Mouse (Mus musculus) CH12.LX (cell line): ENCODE data around the gene Uri1. TPM values are rescaled to one million over a fixed set of nuclear protein-coding genes. Genes with fewer than 3 reads are reported as not detected.

Source experiments
- DNase-seq: peaks from one replicate; pipeline ENCODE4 v3.0.0-alpha.2; 2013; ENCODE audit errors: extremely low read depth
- H3K27ac ChIP-seq: 2 replicates; pipeline ENCODE4 v1.5.1; 2012; ENCODE audit warnings: low read depth, mild to moderate bottlenecking, control low read depth, moderate library complexity; ENCODE audit not compliant: insufficient read depth
- H3K27me3 ChIP-seq: replicated peaks from 2 replicates; pipeline ENCODE3; 2012; ENCODE audit warnings: inconsistent platforms
- H3K36me3 ChIP-seq, 2 experiments: replicated peaks in 1 of 2; 2 replicates each; pipeline versions ENCODE3 to v1.6.1; 2012; ENCODE audit warnings: inconsistent platforms in 1 of 2, low read length in 1 of 2, mild to moderate bottlenecking in 1 of 2, mixed read lengths in 1 of 2, moderate library complexity in 1 of 2; ENCODE audit not compliant: control insufficient read depth in 1 of 2, insufficient read depth in 1 of 2
- H3K4me1 ChIP-seq, 2 experiments: 2 replicates each; pipeline ENCODE4 v1.6.1; 2012; ENCODE audit warnings: inconsistent platforms in 1 of 2, moderate library complexity in 1 of 2; ENCODE audit not compliant: insufficient read depth in 2 of 2, control insufficient read depth in 1 of 2
- H3K4me2 ChIP-seq: 2 replicates; pipeline ENCODE4 v1.6.1; 2012; ENCODE audit warnings: low read depth, mild to moderate bottlenecking, control low read depth; ENCODE audit not compliant: poor library complexity, insufficient read depth, severe bottlenecking
- H3K4me3 ChIP-seq, 3 experiments: fragments of 150-350 bp in 1 of 3; sonication (generic) in 1 of 3; replicated peaks in 1 of 3; 2 replicates each; pipeline versions ENCODE3 to v1.5.1; 2011 to 2012; ENCODE audit warnings: low read depth in 2 of 3, low read length in 2 of 3, mild to moderate bottlenecking in 2 of 3, moderate library complexity in 2 of 3, control low read depth in 1 of 3, improper control_type of control experiment in 1 of 3, inconsistent platforms in 1 of 3, mixed read lengths in 1 of 3; ENCODE audit not compliant: poor library complexity in 1 of 3
- H3K79me2 ChIP-seq: replicated peaks from 2 replicates; pipeline ENCODE4 v1.6.1; 2012; ENCODE audit warnings: mild to moderate bottlenecking, moderate library complexity; ENCODE audit not compliant: control insufficient read depth, poor library complexity, insufficient read depth, severe bottlenecking; ENCODE audit errors: extremely low read depth
- H3K9ac ChIP-seq: 2 replicates; pipeline ENCODE4 v1.6.1; 2012; ENCODE audit warnings: low read depth, mild to moderate bottlenecking, control low read depth, moderate library complexity; ENCODE audit not compliant: insufficient read depth
- H3K9me3 ChIP-seq: replicated peaks from 2 replicates; pipeline ENCODE3; 2012; ENCODE audit warnings: low read length, inconsistent platforms, mixed read lengths
- ELF1 ChIP-seq: IDR thresholded peaks from 2 replicates; pipeline ENCODE4 v1.6.1; 2014; ENCODE audit warnings: low read depth, mild to moderate bottlenecking, inconsistent platforms, low read length, improper control_type of control experiment
- HCFC1 ChIP-seq: IDR thresholded peaks from 2 replicates; pipeline ENCODE4 v1.6.1; 2012; ENCODE audit warnings: low read depth, mild to moderate bottlenecking, inconsistent platforms, low read length, improper control_type of control experiment
- JUN ChIP-seq: IDR thresholded peaks from 2 replicates; pipeline ENCODE4 v1.6.1; 2011; ENCODE audit warnings: low read depth, mild to moderate bottlenecking, low read length, improper control_type of control experiment, moderate library complexity; ENCODE audit not compliant: insufficient read depth
- KAT2A ChIP-seq: IDR thresholded peaks from 2 replicates; pipeline ENCODE4 v1.6.1; 2012; ENCODE audit warnings: low read length, improper control_type of control experiment, inconsistent platforms; ENCODE audit not compliant: insufficient replicate concordance
- MAFK ChIP-seq: IDR thresholded peaks from 2 replicates; pipeline ENCODE4 v1.6.1; 2011; ENCODE audit warnings: low read length, improper control_type of control experiment; ENCODE audit not compliant: insufficient replicate concordance
- MAZ ChIP-seq: IDR thresholded peaks from 2 replicates; pipeline ENCODE4 v1.6.1; 2012; ENCODE audit warnings: low read depth, mild to moderate bottlenecking, inconsistent platforms, low read length, improper control_type of control experiment, moderate library complexity
- MEF2A ChIP-seq: IDR thresholded peaks from 2 replicates; pipeline ENCODE4 v1.6.1; 2014; ENCODE audit warnings: low read depth, mild to moderate bottlenecking, inconsistent platforms, low read length, improper control_type of control experiment, borderline replicate concordance
- MXI1 ChIP-seq: IDR thresholded peaks from 2 replicates; pipeline ENCODE4 v1.6.1; 2011; ENCODE audit warnings: mild to moderate bottlenecking, low read depth, low read length, improper control_type of control experiment
- MYC ChIP-seq: IDR thresholded peaks from 2 replicates; pipeline ENCODE4 v1.6.1; 2011; ENCODE audit warnings: low read depth, mild to moderate bottlenecking, improper control_type of control experiment, low read length
- NELFE ChIP-seq: IDR thresholded peaks from 2 replicates; pipeline ENCODE4 v1.6.1; 2011; ENCODE audit warnings: low read depth, low read length, improper control_type of control experiment
- NRF1 ChIP-seq: IDR thresholded peaks from 2 replicates; pipeline ENCODE4 v1.6.1; 2014; ENCODE audit warnings: low read depth, mild to moderate bottlenecking, inconsistent platforms, low read length, improper control_type of control experiment, moderate library complexity
- POLR2A ChIP-seq: IDR thresholded peaks from 2 replicates; pipeline ENCODE4 v1.6.1; 2011; ENCODE audit warnings: low read depth, mild to moderate bottlenecking, improper control_type of control experiment, low read length
- POLR2AphosphoS2 ChIP-seq: IDR thresholded peaks from 2 replicates; pipeline ENCODE4 v1.6.1; 2011; ENCODE audit warnings: low read depth, low read length, improper control_type of control experiment
- RAD21 ChIP-seq: IDR thresholded peaks from 2 replicates; pipeline ENCODE4 v1.6.1; 2011; ENCODE audit warnings: low read depth, mild to moderate bottlenecking, low read length, improper control_type of control experiment, moderate library complexity
- RCOR1 ChIP-seq: conservative IDR thresholded peaks from 2 replicates; pipeline ENCODE4 v1.6.1; 2012; ENCODE audit warnings: low read depth, mild to moderate bottlenecking, inconsistent platforms, low read length, improper control_type of control experiment
- SIN3A ChIP-seq: IDR thresholded peaks from 2 replicates; pipeline ENCODE4 v1.6.1; 2012; ENCODE audit warnings: low read length, improper control_type of control experiment, inconsistent platforms
- TCF12 ChIP-seq: IDR thresholded peaks from 2 replicates; pipeline ENCODE4 v1.6.1; 2014; ENCODE audit warnings: low read depth, mild to moderate bottlenecking, inconsistent platforms, low read length, improper control_type of control experiment
- UBTF ChIP-seq: IDR thresholded peaks from 2 replicates; pipeline ENCODE4 v1.6.1; 2012; ENCODE audit warnings: low read depth, mild to moderate bottlenecking, inconsistent platforms, low read length, improper control_type of control experiment, moderate library complexity
- USF1 ChIP-seq: IDR thresholded peaks from 2 replicates; pipeline ENCODE4 v1.6.1; 2014; ENCODE audit warnings: low read depth, mild to moderate bottlenecking, inconsistent platforms, low read length, improper control_type of control experiment
- ZMIZ1 ChIP-seq: IDR thresholded peaks from 2 replicates; pipeline ENCODE4 v1.6.1; 2012; ENCODE audit warnings: low read depth, mild to moderate bottlenecking, inconsistent platforms, low read length, improper control_type of control experiment
- ZNF384 ChIP-seq: IDR thresholded peaks from 2 replicates; pipeline ENCODE4 v1.6.1; 2012; ENCODE audit warnings: low read depth, low read length, improper control_type of control experiment, inconsistent platforms
- dilution Hi-C: fragments of 300-500 bp; cut with MboI; formaldehyde crosslinking; loops from 2 replicates; pipeline ENCODE4 v1.14.3; 2020; ENCODE audit warnings: low sequenced_read_pairs; ENCODE audit not compliant: extremely low pct_unique_long_range_greater_than_20kb, extremely low pct_ligation_motif_present
- in situ Hi-C: fragments of 300-500 bp; cut with MboI; formaldehyde crosslinking; loops from 3 replicates; pipeline ENCODE4 v1.14.3; 2019; ENCODE audit warnings: low sequenced_read_pairs, low pct_ligation_motif_present, low pct_unique_long_range_greater_than_20kb, mixed read lengths
- polyA plus RNA-seq: library from polyadenylated mRNA; unstranded; fragments of >175 nt; gene quantifications from 2 replicates; pipeline ENCODE4 v1.2.1, GENCODE M21; 2012; ENCODE audit warnings: low read depth; ENCODE audit not compliant: insufficient read length
- total RNA-seq, 2 experiments: library from RNA; depleted of rRNA; stranded (reverse); fragments of 300-350 nt in 1 of 2; fragments of >200 nt in 1 of 2; gene quantifications; 2 replicates each; pipeline ENCODE4 v1.2.3; 2012 to 2014

The Uri1 gene
- total and polyA plus RNA-seq, 3 experiments, result 37.1 to 53.3 (median 50.1) TPM

DNA sequence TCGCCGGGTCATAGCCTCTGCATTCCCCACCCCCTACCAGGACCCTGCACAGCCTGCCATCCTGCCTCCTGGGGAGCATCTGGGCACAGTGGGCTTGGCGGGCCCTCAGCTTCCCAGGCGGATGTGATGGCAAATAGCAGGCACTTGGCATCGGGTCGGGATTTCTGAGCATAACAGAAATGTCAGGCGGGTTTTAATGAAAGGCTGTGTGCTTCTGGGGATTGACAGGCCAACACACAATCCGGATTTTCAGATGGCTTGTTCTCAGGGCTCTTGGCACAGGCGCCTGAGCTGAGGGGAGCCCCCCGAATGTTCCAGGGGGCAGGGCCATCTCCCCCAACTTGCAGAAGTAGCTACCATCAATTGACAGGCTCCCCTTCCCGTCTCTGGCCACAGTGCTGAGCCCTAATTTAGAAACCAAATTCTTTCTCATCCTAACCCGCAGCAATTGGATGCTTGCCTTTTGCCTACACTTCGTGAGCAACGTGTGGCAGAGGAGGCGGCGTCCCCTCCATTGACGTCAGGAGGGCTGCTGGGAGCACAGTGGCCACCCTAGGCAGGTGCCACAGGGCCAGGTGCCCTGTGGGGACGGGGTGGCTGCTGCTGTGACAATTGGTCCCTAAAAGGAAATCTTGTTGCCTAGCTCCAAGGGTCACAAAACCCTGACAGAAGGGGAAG lies 106.5 kb downstream of the Uri1 start:
- Histone ChIP-seq H3K79me2 (no peaks in the 10 kb centered on the region), H3K27me3 (peaks cover 32% of the 10 kb centered on the region), H3K27ac (no peak overlapping the region)
- DNase-seq, result no peak
- dilution Hi-C loops, result no loop called here
- in situ Hi-C loops, result no loop called here
- TF ChIP-seq ZMIZ1 (no peak), RCOR1 (no peak), UBTF (no peak), KAT2A (no peak), POLR2AphosphoS2 (no peak), POLR2A (no peak)
- TF ChIP-seq, all 38 proteins: peak for 0
- Histone ChIP-seq H3K9ac (no peak overlapping the region), H3K9me3 (peaks cover 3% of the 10 kb centered on the region), H3K4me2 (no peak overlapping the region), H3K4me3 (no peak overlapping the region), H3K36me3 (no peaks in the 10 kb centered on the region), H3K4me1 (no peaks in the 10 kb centered on the region)

DNA sequence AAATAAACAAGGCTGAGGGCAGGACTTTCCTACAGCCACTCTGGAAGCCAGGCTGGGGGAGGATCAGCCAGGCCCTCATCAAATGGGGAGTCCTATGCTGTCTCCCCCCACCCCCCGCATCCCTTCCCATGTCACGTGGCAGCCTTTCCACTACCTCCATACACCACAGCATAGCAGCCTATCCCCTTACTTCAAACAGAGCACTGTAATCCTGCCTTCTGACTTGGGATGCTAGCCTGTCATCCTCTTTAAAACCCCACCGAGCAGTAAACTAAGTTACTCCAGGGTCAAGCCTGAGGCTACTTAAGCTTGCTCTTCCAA lies 111.6 kb downstream of the Uri1 start:
- Histone ChIP-seq H3K9ac (no peak overlapping the region), H3K9me3 (peaks cover 3% of the 10 kb centered on the region), H3K27me3 (peaks cover 39% of the 10 kb centered on the region), H3K4me2 (no peak overlapping the region), H3K27ac (no peak overlapping the region), H3K79me2 (no peaks in the 10 kb centered on the region)
- DNase-seq, result no peak
- dilution Hi-C loops, result no loop called here
- in situ Hi-C loops, result no loop called here
- TF ChIP-seq POLR2AphosphoS2, result no peak
- TF ChIP-seq HCFC1, result no peak
- TF ChIP-seq JUN, result no peak
- no peak for TF ChIP-seq POLR2A
- no peak for TF ChIP-seq MAZ
- TF ChIP-seq NRF1, result no peak
- TF ChIP-seq MEF2A, result no peak
- no peak for TF ChIP-seq MXI1
- TF ChIP-seq ELF1, result no peak
- no peak for TF ChIP-seq TCF12
- no peak for TF ChIP-seq ZMIZ1
- TF ChIP-seq KAT2A, result no peak
- TF ChIP-seq MYC, result no peak
- no peak for TF ChIP-seq SIN3A
- no peak for TF ChIP-seq NELFE
- TF ChIP-seq RAD21, result no peak
- TF ChIP-seq ZNF384, result no peak
- no peak for TF ChIP-seq RCOR1
- no peak for TF ChIP-seq USF1
- no peak for TF ChIP-seq MAFK
- TF ChIP-seq, all 38 proteins: peak for 0
- H3K4me3 ChIP-seq, result no peak overlapping the region
- no peaks in the 10 kb centered on the region for H3K4me1 ChIP-seq
- H3K36me3 ChIP-seq, result no peaks in the 10 kb centered on the region
